Mouse (Mus musculus): ENCODE data around the gene Ankmy1. TPM values are rescaled to one million over a fixed set of nuclear protein-coding genes. Genes with fewer than 3 reads are reported as not detected.

Gene Ankmy1
- polyA plus RNA-seq, 1 experiment from 2014 or later = 0.93 TPM

DNA sequence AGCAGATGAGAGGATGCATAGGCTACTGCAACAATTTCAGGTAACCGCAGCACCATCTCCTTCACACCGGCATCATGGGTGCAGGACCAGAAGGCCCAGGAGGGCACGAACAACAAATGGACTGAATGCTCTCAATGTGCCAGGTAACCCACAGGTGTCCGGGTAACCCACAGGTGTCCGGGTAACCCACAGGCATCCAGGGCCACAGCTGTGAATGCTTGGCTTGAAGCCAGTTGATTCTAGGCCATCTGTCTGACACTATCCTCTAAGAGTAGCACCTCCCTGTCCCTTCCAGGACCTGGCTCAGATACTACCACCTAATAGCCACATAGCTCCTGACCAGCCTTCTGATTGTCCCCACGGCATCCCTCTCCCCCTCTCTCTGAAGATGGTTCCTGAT, 20.7 kb downstream of the Ankmy1 start:
- no peak overlapping the region for H3K4me2 ChIP-seq (replicated peaks)
- H3K4me1 ChIP-seq = peaks cover 9% of the 10 kb centered on the region; the same call in 1 of the 2 replicates
- no peaks in the 10 kb centered on the region for H3K27me3 ChIP-seq
- WGBS = 94% methylated on average over 6 of the region's 6 CpGs
- H3K4me3 ChIP-seq = no peak overlapping the region
- H3K9me3 ChIP-seq = no peaks in the 10 kb centered on the region
- no peak for ATAC-seq (replicated peaks)
- H3K36me3 ChIP-seq = no peaks in the 10 kb centered on the region
- no peak overlapping the region for H3K27ac ChIP-seq (replicated peaks)
- H3K9ac ChIP-seq (replicated peaks) = no peak overlapping the region

GRCm38 (mm10) chr1:92880101-92880500, 22.6 kb downstream of the Ankmy1 start:
- Histone ChIP-seq H3K27me3 (no peaks in the 10 kb centered on the region), H3K4me1 (peaks cover 9% of the 10 kb centered on the region; the same call in 1 of the 2 replicates), H3K4me3 (no peak overlapping the region), H3K9me3 (no peaks in the 10 kb centered on the region), H3K9ac (replicated peaks) (no peak overlapping the region), H3K27ac (replicated peaks) (no peak overlapping the region), H3K36me3 (no peaks in the 10 kb centered on the region), H3K4me2 (replicated peaks) (no peak overlapping the region)
- no peak for ATAC-seq (replicated peaks)
- 81% methylated on average over 5 of the region's 5 CpGs for WGBS

GRCm38 (mm10) chr1:92879266-92879665, 23.4 kb downstream of the Ankmy1 start:
- no peaks in the 10 kb centered on the region for H3K36me3 ChIP-seq
- H3K9me3 ChIP-seq = no peaks in the 10 kb centered on the region
- 69% methylated on average over 12 of the region's 12 CpGs for WGBS
- peak; percentile 78 for ATAC-seq (replicated peaks)
- H3K4me3 ChIP-seq = no peak overlapping the region
- no peaks in the 10 kb centered on the region for H3K27me3 ChIP-seq
- H3K4me1 ChIP-seq = peaks cover 9% of the 10 kb centered on the region; the same call in 1 of the 2 replicates
- H3K27ac ChIP-seq (replicated peaks) = peak overlapping the region; percentile 41; the same call in 1 of the 2 replicates
- no peak overlapping the region for H3K4me2 ChIP-seq (replicated peaks)
- H3K9ac ChIP-seq (replicated peaks) = no peak overlapping the region

- Histone ChIP-seq H3K4me3 (no peak overlapping the region), H3K4me2 (replicated peaks) (no peak overlapping the region), H3K9ac (replicated peaks) (no peak overlapping the region), H3K36me3 (no peaks in the 10 kb centered on the region), H3K9me3 (no peaks in the 10 kb centered on the region), H3K4me1 (peaks cover 9% of the 10 kb centered on the region; the same call in 1 of the 2 replicates), H3K27me3 (no peaks in the 10 kb centered on the region), H3K27ac (replicated peaks) (no peak overlapping the region)
- no peak for ATAC-seq (replicated peaks)
- WGBS = 89% methylated on average over 13 of the region's 13 CpGs
Measured at GRCm38 (mm10) chr1:92878066-92878741, 24.5 kb downstream of the Ankmy1 start.

DNA sequence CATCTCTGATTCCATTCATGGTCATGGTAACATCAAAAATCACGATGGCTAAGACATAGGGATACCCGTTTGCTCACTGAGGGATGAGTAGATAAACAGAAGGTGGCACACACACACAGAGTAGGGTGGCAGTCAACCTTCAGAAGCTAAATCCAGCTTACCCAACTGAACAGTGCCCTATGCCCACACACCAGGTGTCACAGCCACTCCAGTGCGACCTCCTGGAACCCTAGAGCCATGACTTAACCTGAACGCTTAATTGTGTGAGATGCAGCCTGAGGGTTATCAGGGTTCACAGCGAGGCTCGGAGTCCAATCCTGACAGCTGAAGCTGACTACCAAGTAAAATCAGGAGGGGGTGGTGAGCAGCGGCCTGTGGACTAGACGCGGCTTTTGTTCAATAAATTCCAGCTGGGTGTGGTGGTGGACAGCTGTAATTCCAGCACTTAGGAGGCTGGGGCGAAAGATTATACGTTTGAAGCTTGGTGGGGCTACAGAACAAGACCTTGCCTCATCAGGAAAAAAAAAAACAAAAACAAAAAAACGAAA, 25.2 kb downstream of the Ankmy1 start:
- WGBS = 67% methylated on average over 12 of the region's 12 CpGs
- no peak overlapping the region for H3K9ac ChIP-seq (replicated peaks)

DNA sequence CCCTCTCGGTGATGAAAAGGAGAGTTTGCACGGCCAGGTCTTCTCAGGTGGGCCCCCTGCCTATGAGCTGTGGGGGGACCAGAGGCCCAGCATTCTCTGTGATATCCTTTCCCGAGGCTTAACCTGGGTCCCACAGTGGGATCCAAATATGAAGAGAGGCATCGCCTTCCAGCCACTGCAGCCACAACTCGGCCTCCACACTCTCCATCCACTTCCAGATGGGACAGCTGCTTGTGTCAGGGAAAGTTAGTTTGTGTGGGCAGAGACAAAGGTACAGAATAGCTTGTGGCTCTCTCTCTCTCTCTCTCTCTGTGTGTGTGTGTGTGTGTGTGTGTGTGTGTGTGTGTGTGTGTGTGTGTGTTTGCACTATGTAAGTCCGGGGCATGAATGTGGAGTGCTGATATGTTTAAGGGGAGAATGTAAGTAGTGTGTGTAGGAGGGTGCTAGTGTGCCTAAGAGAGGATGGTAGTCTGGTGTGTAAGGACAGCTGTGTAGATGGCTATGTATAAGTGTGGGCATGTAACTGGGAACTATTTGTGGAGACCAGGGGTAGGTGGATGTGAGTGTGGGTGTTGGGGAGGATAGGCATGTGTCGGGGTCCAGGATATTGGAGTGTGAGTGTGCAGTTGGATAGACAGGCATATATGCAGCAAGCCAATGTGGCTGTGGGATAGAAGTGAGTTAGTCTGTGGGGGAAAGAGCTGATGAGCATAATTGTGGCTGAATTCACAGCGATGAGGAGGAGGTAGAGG, 27.2 kb downstream of the Ankmy1 start:
- no peak for ATAC-seq (replicated peaks)
- Histone ChIP-seq H3K27ac (replicated peaks) (no peak overlapping the region), H3K27me3 (no peaks in the 10 kb centered on the region), H3K9ac (replicated peaks) (no peak overlapping the region), H3K36me3 (no peaks in the 10 kb centered on the region), H3K4me1 (peaks cover 9% of the 10 kb centered on the region; the same call in 1 of the 2 replicates), H3K4me3 (no peak overlapping the region), H3K9me3 (no peaks in the 10 kb centered on the region), H3K4me2 (replicated peaks) (no peak overlapping the region)
- 78% methylated on average over 8 of the region's 8 CpGs for WGBS

More for the DNA sequence above, 25.2 kb downstream of the Ankmy1 start:
- no peak for ATAC-seq (replicated peaks)
- H3K27ac ChIP-seq (replicated peaks) = no peak overlapping the region
- H3K9me3 ChIP-seq = no peaks in the 10 kb centered on the region
- no peaks in the 10 kb centered on the region for H3K36me3 ChIP-seq
- peaks cover 9% of the 10 kb centered on the region; the same call in 1 of the 2 replicates for H3K4me1 ChIP-seq
- H3K27me3 ChIP-seq = no peaks in the 10 kb centered on the region
- no peak overlapping the region for H3K4me2 ChIP-seq (replicated peaks)
- H3K4me3 ChIP-seq = no peak overlapping the region

DNA sequence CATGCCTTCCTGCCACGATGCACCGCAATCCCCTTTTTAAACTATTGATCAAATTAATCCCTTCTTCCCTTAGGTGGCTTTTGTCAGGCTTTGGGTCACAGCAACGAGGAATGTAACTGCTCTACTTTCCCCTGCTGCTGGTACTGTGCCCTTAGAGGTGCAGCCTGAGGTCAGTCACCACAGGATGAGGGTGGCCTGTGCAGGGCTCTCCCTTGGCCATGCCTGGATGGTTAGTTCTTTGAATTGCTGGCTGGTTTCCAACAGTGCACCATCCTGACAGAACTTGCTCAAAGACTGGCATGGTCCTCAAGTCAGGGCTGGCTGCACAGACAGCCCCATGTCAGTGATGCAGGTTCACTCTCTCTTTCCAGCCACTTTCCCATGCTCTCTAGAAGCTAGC, 28.7 kb downstream of the Ankmy1 start:
- no peaks in the 10 kb centered on the region for H3K27me3 ChIP-seq
- peaks cover 1% of the 10 kb centered on the region; the same call in 1 of the 2 replicates for H3K4me1 ChIP-seq
- H3K36me3 ChIP-seq = no peaks in the 10 kb centered on the region
- no peak for ATAC-seq (replicated peaks)
- H3K27ac ChIP-seq (replicated peaks) = no peak overlapping the region
- no peaks in the 10 kb centered on the region for H3K9me3 ChIP-seq
- no peak overlapping the region for H3K4me2 ChIP-seq (replicated peaks)
- WGBS = 46% methylated on average over 3 of the region's 3 CpGs
- no peak overlapping the region for H3K4me3 ChIP-seq
- no peak overlapping the region for H3K9ac ChIP-seq (replicated peaks)

GRCm38 (mm10) chr1:92872666-92873065, 30.0 kb downstream of the Ankmy1 start:
- Histone ChIP-seq H3K27ac (replicated peaks) (no peak overlapping the region), H3K4me1 (no peaks in the 10 kb centered on the region), H3K36me3 (no peaks in the 10 kb centered on the region), H3K9me3 (no peaks in the 10 kb centered on the region), H3K9ac (replicated peaks) (no peak overlapping the region), H3K4me2 (replicated peaks) (no peak overlapping the region), H3K4me3 (no peak overlapping the region), H3K27me3 (no peaks in the 10 kb centered on the region)
- 87% methylated on average over 7 of the region's 7 CpGs for WGBS
- ATAC-seq (replicated peaks) = no peak

DNA sequence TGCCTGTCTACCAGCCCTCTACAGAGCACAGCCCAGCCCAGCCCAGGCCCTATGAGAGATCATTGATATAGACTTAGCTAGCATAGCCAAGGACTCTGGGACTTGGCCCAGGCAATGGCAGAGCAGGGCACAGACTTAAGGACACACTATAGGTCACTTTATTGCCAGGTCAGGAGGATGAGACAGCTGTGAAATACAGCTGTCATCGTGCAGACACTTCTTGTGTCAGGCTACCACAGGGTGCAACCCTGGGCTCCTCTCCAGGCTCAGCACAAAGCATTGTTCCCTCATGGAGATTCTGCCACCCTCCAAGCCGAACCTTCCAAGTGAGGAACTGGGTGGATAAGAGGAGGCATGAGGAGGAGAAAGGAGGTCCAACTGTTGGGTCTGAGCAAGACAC, 32.7 kb downstream of the Ankmy1 start:
- H3K4me1 ChIP-seq = peaks cover 8% of the 10 kb centered on the region; the same call in 1 of the 2 replicates
- WGBS = 80% methylated on average over 2 of the region's 2 CpGs
- no peak for ATAC-seq (replicated peaks)
- H3K27ac ChIP-seq (replicated peaks) = no peak overlapping the region
- H3K4me3 ChIP-seq = no peak overlapping the region
- no peaks in the 10 kb centered on the region for H3K36me3 ChIP-seq
- H3K9ac ChIP-seq (replicated peaks) = no peak overlapping the region
- no peaks in the 10 kb centered on the region for H3K9me3 ChIP-seq
- H3K27me3 ChIP-seq = no peaks in the 10 kb centered on the region
- H3K4me2 ChIP-seq (replicated peaks) = no peak overlapping the region

DNA sequence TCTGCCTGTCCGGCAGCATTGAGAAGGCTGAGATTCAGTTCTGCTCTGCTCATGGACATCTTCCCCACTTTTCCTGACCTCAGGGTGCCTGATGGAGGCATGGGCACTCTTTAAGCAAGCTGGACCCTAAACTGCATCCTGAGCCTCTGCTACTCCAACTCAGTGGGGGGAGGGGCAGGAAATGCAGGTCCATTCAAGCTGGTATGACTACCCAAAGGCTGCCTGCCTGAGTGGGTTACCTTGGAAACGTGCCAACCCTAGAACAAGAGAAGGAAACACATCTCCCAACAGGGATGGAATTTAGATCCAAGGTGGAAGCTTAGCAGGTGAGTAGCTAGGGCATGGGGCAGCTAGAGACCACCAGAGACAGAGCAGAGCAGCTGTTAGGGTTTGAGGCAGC, 36.5 kb downstream of the Ankmy1 start:
- WGBS = 60% methylated on average over 2 of the region's 2 CpGs
- Histone ChIP-seq H3K9ac (replicated peaks) (no peak overlapping the region), H3K27me3 (no peaks in the 10 kb centered on the region), H3K4me1 (peaks cover 8% of the 10 kb centered on the region; the same call in 1 of the 2 replicates), H3K36me3 (no peaks in the 10 kb centered on the region), H3K4me3 (no peak overlapping the region), H3K4me2 (replicated peaks) (no peak overlapping the region), H3K9me3 (no peaks in the 10 kb centered on the region), H3K27ac (replicated peaks) (no peak overlapping the region)
- no peak for ATAC-seq (replicated peaks)

- Histone ChIP-seq H3K27ac (replicated peaks) (no peak overlapping the region), H3K36me3 (peaks cover 25% of the 10 kb centered on the region), H3K9ac (replicated peaks) (no peak overlapping the region), H3K27me3 (no peaks in the 10 kb centered on the region), H3K9me3 (no peaks in the 10 kb centered on the region), H3K4me1 (peaks cover 8% of the 10 kb centered on the region; the same call in 1 of the 2 replicates), H3K4me2 (replicated peaks) (no peak overlapping the region), H3K4me3 (no peak overlapping the region)
- WGBS = 84% methylated on average over 4 of the region's 4 CpGs
- ATAC-seq (replicated peaks) = no peak
Measured at GRCm38 (mm10) chr1:92863268-92863667, 39.4 kb downstream of the Ankmy1 start.

- WGBS = 75% methylated on average over 6 of the region's 6 CpGs
- Histone ChIP-seq H3K9ac (replicated peaks) (no peak overlapping the region), H3K4me3 (no peak overlapping the region), H3K27me3 (no peaks in the 10 kb centered on the region), H3K9me3 (no peaks in the 10 kb centered on the region), H3K36me3 (peaks cover 42% of the 10 kb centered on the region), H3K27ac (replicated peaks) (peak overlapping the region; percentile 42; the same call in 1 of the 2 replicates), H3K4me1 (peaks cover 8% of the 10 kb centered on the region; the same call in 1 of the 2 replicates), H3K4me2 (replicated peaks) (no peak overlapping the region)
- no peak for ATAC-seq (replicated peaks)
Measured at GRCm38 (mm10) chr1:92861503-92861902, 41.2 kb downstream of the Ankmy1 start.

Data from forebrain, embryonic 15.5 days (tissue).